Mouse (Mus musculus): Measurements from ENCODE around the gene Vmn1r124. TPM values are rescaled to one million over a fixed set of nuclear protein-coding genes. Genes with fewer than 3 reads are reported as not detected.
"Not testable (repeated sequence)": the region's sequence is repeated elsewhere in the genome, so short reads cannot be mapped to it uniquely, and the experiment has no call there.

Vmn1r124 gene
- total RNA-seq (2012; rRNA removed) (not detected in 2 replicates), polyA plus RNA-seq (2012; ENCODE audit: insufficient read depth in 1 of 2, insufficient read length in 2 of 2, low read depth in 1 of 2, low replicate concordance in 2 of 2, missing spikeins in 1 of 2) (not detected)

- not testable (repeated sequence) for H3K27me3 ChIP-seq (ENCODE audit: control insufficient read depth in 1 of 2, insufficient read depth in 2 of 2, low read length in 2 of 2); H3K4me1 ChIP-seq (ENCODE audit: control insufficient read depth in 1 of 2, insufficient read depth in 2 of 2, low read length in 2 of 2); H3K36me3 ChIP-seq (ENCODE audit: control insufficient read depth in 1 of 2, insufficient read depth in 2 of 2, low read length in 2 of 2); H3K4me3 ChIP-seq (ENCODE audit: control insufficient read depth in 1 of 2, insufficient read depth in 1 of 2, low read depth in 2 of 2, low read length in 2 of 2); H3K9me3 ChIP-seq (replicated peaks; ENCODE audit: insufficient read depth, low read length); DNase-seq (ENCODE audit: low read depth, low spot score); H3K27ac ChIP-seq (ENCODE audit: control insufficient read depth, low read depth, low read length); H3K79me2 ChIP-seq (ENCODE audit: control insufficient read depth, insufficient read depth, low read length, poor library complexity); H3K9ac ChIP-seq (ENCODE audit: control insufficient read depth, low read depth, low read length, poor library complexity, severe bottlenecking)
These were observed at the start of gene Vmn1r124 for GRCm38 (mm10) chr7:21260517-21260916. Gene Vmn1r124, minus strand, starts transcription at chr7:21260617.

GRCm38 (mm10) chr7:21301367-21301766 lies 41.0 kb upstream of the Vmn1r124 start, which contains the start of gene Vmn1r126:
Gene Vmn1r126, minus strand, starts transcription at chr7:21301467.
- not testable (repeated sequence) for H3K4me1 ChIP-seq (ENCODE audit: control insufficient read depth in 1 of 2, insufficient read depth in 2 of 2, low read length in 2 of 2); H3K36me3 ChIP-seq (ENCODE audit: control insufficient read depth in 1 of 2, insufficient read depth in 2 of 2, low read length in 2 of 2); DNase-seq (ENCODE audit: low read depth, low spot score); H3K9me3 ChIP-seq (replicated peaks; ENCODE audit: insufficient read depth, low read length); H3K27me3 ChIP-seq (ENCODE audit: control insufficient read depth in 1 of 2, insufficient read depth in 2 of 2, low read length in 2 of 2); H3K9ac ChIP-seq (ENCODE audit: control insufficient read depth, low read depth, low read length, poor library complexity, severe bottlenecking); H3K79me2 ChIP-seq (ENCODE audit: control insufficient read depth, insufficient read depth, low read length, poor library complexity); H3K4me3 ChIP-seq (ENCODE audit: control insufficient read depth in 1 of 2, insufficient read depth in 1 of 2, low read depth in 2 of 2, low read length in 2 of 2); H3K27ac ChIP-seq (ENCODE audit: control insufficient read depth, low read depth, low read length)

- not testable (repeated sequence) for DNase-seq (ENCODE audit: low read depth, low spot score); H3K4me1 ChIP-seq (ENCODE audit: control insufficient read depth in 1 of 2, insufficient read depth in 2 of 2, low read length in 2 of 2); H3K9me3 ChIP-seq (replicated peaks; ENCODE audit: insufficient read depth, low read length); H3K4me3 ChIP-seq (ENCODE audit: control insufficient read depth in 1 of 2, insufficient read depth in 1 of 2, low read depth in 2 of 2, low read length in 2 of 2); H3K36me3 ChIP-seq (ENCODE audit: control insufficient read depth in 1 of 2, insufficient read depth in 2 of 2, low read length in 2 of 2); H3K27ac ChIP-seq (ENCODE audit: control insufficient read depth, low read depth, low read length); H3K9ac ChIP-seq (ENCODE audit: control insufficient read depth, low read depth, low read length, poor library complexity, severe bottlenecking); H3K27me3 ChIP-seq (ENCODE audit: control insufficient read depth in 1 of 2, insufficient read depth in 2 of 2, low read length in 2 of 2); H3K79me2 ChIP-seq (ENCODE audit: control insufficient read depth, insufficient read depth, low read length, poor library complexity)
These were observed 11.5 kb upstream of the Vmn1r124 start, which contains the start of gene Vmn1r125 for GRCm38 (mm10) chr7:21271879-21272278. Gene Vmn1r125, plus strand, starts transcription at chr7:21272179.

Other genes starting within 250 kb of the Vmn1r124 start
- not detected in 2 replicates for gene Vmn1r119, start 248.2 kb downstream of the Vmn1r124 start, total RNA-seq (2012; rRNA removed)
- gene Vmn1r119, start 248.2 kb downstream of the Vmn1r124 start, polyA plus RNA-seq (2012; ENCODE audit: insufficient read depth in 1 of 2, insufficient read length in 2 of 2, low read depth in 1 of 2, low replicate concordance in 2 of 2, missing spikeins in 1 of 2): not detected
- gene Vmn1r120, start 206.8 kb downstream of the Vmn1r124 start, total RNA-seq (2012; rRNA removed): not detected in 2 replicates
- gene Vmn1r120, start 206.8 kb downstream of the Vmn1r124 start, polyA plus RNA-seq (2012; ENCODE audit: insufficient read depth in 1 of 2, insufficient read length in 2 of 2, low read depth in 1 of 2, low replicate concordance in 2 of 2, missing spikeins in 1 of 2): not detected
- gene Vmn1r121, start 162.1 kb downstream of the Vmn1r124 start, total RNA-seq (2012; rRNA removed): not detected in 2 replicates
- not detected for gene Vmn1r121, start 162.1 kb downstream of the Vmn1r124 start, polyA plus RNA-seq (2012; ENCODE audit: insufficient read depth in 1 of 2, insufficient read length in 2 of 2, low read depth in 1 of 2, low replicate concordance in 2 of 2, missing spikeins in 1 of 2)
- gene Vmn1r122, start 126.5 kb downstream of the Vmn1r124 start, total RNA-seq (2012; rRNA removed): not detected in 2 replicates
- gene Vmn1r122, start 126.5 kb downstream of the Vmn1r124 start, polyA plus RNA-seq (2012; ENCODE audit: insufficient read depth in 1 of 2, insufficient read length in 2 of 2, low read depth in 1 of 2, low replicate concordance in 2 of 2, missing spikeins in 1 of 2): not detected
- gene Vmn1r123, start 98.4 kb downstream of the Vmn1r124 start, total RNA-seq (2012; rRNA removed): not detected in 2 replicates
- not detected for gene Vmn1r123, start 98.4 kb downstream of the Vmn1r124 start, polyA plus RNA-seq (2012; ENCODE audit: insufficient read depth in 1 of 2, insufficient read length in 2 of 2, low read depth in 1 of 2, low replicate concordance in 2 of 2, missing spikeins in 1 of 2)
- not detected in 2 replicates for gene Gm5157, start 70.2 kb downstream of the Vmn1r124 start, total RNA-seq (2012; rRNA removed)
- not detected for gene Gm5157, start 70.2 kb downstream of the Vmn1r124 start, polyA plus RNA-seq (2012; ENCODE audit: insufficient read depth in 1 of 2, insufficient read length in 2 of 2, low read depth in 1 of 2, low replicate concordance in 2 of 2, missing spikeins in 1 of 2)
- not detected in 2 replicates for gene Vmn1r125, start 11.6 kb upstream of the Vmn1r124 start, total RNA-seq (2012; rRNA removed)
- gene Vmn1r125, start 11.6 kb upstream of the Vmn1r124 start, polyA plus RNA-seq (2012; ENCODE audit: insufficient read depth in 1 of 2, insufficient read length in 2 of 2, low read depth in 1 of 2, low replicate concordance in 2 of 2, missing spikeins in 1 of 2): not detected
- not detected in 2 replicates for gene Vmn1r126, start 40.9 kb upstream of the Vmn1r124 start, total RNA-seq (2012; rRNA removed)
- gene Vmn1r126, start 40.9 kb upstream of the Vmn1r124 start, polyA plus RNA-seq (2012; ENCODE audit: insufficient read depth in 1 of 2, insufficient read length in 2 of 2, low read depth in 1 of 2, low replicate concordance in 2 of 2, missing spikeins in 1 of 2): not detected
- gene Vmn1r127, start 59.2 kb upstream of the Vmn1r124 start, total RNA-seq (2012; rRNA removed): not detected in 2 replicates
- gene Vmn1r127, start 59.2 kb upstream of the Vmn1r124 start, polyA plus RNA-seq (2012; ENCODE audit: insufficient read depth in 1 of 2, insufficient read length in 2 of 2, low read depth in 1 of 2, low replicate concordance in 2 of 2, missing spikeins in 1 of 2): not detected
- gene Vmn1r128, start 88.8 kb upstream of the Vmn1r124 start, total RNA-seq (2012; rRNA removed): not detected in 2 replicates
- gene Vmn1r128, start 88.8 kb upstream of the Vmn1r124 start, polyA plus RNA-seq (2012; ENCODE audit: insufficient read depth in 1 of 2, insufficient read length in 2 of 2, low read depth in 1 of 2, low replicate concordance in 2 of 2, missing spikeins in 1 of 2): not detected
- not detected in 2 replicates for gene Vmn1r129, start 100.7 kb upstream of the Vmn1r124 start, total RNA-seq (2012; rRNA removed)
- not detected for gene Vmn1r129, start 100.7 kb upstream of the Vmn1r124 start, polyA plus RNA-seq (2012; ENCODE audit: insufficient read depth in 1 of 2, insufficient read length in 2 of 2, low read depth in 1 of 2, low replicate concordance in 2 of 2, missing spikeins in 1 of 2)
- gene Gm6882, start 172.1 kb upstream of the Vmn1r124 start, total RNA-seq (2012; rRNA removed): not detected in 2 replicates
- gene Gm6882, start 172.1 kb upstream of the Vmn1r124 start, polyA plus RNA-seq (2012; ENCODE audit: insufficient read depth in 1 of 2, insufficient read length in 2 of 2, low read depth in 1 of 2, low replicate concordance in 2 of 2, missing spikeins in 1 of 2): not detected

All from MEL (cell line).